Mouse (Mus musculus) intestine, postnatal 0 days (tissue): ENCODE measurements around the gene 2410002F23Rik. TPM values are rescaled to one million over a fixed set of nuclear protein-coding genes. Genes with fewer than 3 reads are reported as not detected.
"Not testable (repeated sequence)": the region's sequence is repeated elsewhere in the genome, so short reads cannot be mapped to it uniquely, and the experiment has no call there.

ENCODE experiments used
- ATAC-seq: fragments of 200-750 bp; cut with Nextera tagmentation; 2 replicates; pipeline ENCODE4 v1.8.0; 2017; ENCODE audit warnings: mild to moderate bottlenecking, moderate TSS enrichment, moderate library complexity
- H3K27ac ChIP-seq: fragments of 300-500 bp; sonication (generic); 2 replicates; pipeline ENCODE4 v1.5.1; 2014; ENCODE audit warnings: mild to moderate bottlenecking, low read depth, low read length, moderate library complexity
- H3K27me3 ChIP-seq: fragments of 300-500 bp; sonication (generic); replicated peaks from 2 replicates; pipeline ENCODE4 v1.6.1; 2014; ENCODE audit warnings: low read length, mixed read lengths; ENCODE audit not compliant: control insufficient read depth, insufficient read depth
- H3K36me3 ChIP-seq: fragments of 300-500 bp; sonication (generic); 2 replicates; pipeline ENCODE4 v1.6.1; 2014; ENCODE audit warnings: mild to moderate bottlenecking, moderate library complexity; ENCODE audit not compliant: control insufficient read depth, insufficient read depth
- H3K4me1 ChIP-seq: fragments of 300-500 bp; sonication (generic); replicated peaks from 2 replicates; pipeline ENCODE4 v1.6.1; 2014; ENCODE audit warnings: antibody characterized with exemption, low read length, mixed read lengths; ENCODE audit not compliant: control insufficient read depth, insufficient read depth
- H3K4me2 ChIP-seq: fragments of 300-500 bp; sonication (generic); replicated peaks from 2 replicates; pipeline ENCODE4 v1.6.1; 2014; ENCODE audit warnings: low read depth, mild to moderate bottlenecking, moderate library complexity
- H3K4me3 ChIP-seq: fragments of 300-500 bp; sonication (generic); 2 replicates; pipeline ENCODE4 v1.5.1; 2014; ENCODE audit warnings: low read depth, low read length
- H3K9ac ChIP-seq: fragments of 300-500 bp; sonication (generic); 2 replicates; pipeline ENCODE4 v1.6.1; 2014; ENCODE audit warnings: mild to moderate bottlenecking, low read depth, low read length
- H3K9me3 ChIP-seq: fragments of 300-500 bp; sonication (generic); 2 replicates; pipeline ENCODE4 v1.6.1; 2016; ENCODE audit warnings: mixed run types; ENCODE audit not compliant: control insufficient read depth
- CTCF ChIP-seq: sonication (generic); IDR thresholded peaks from 2 replicates; pipeline ENCODE4 v1.5.1; 2016; ENCODE audit warnings: low read depth, mild to moderate bottlenecking, control low read depth, antibody characterized with exemption, moderate library complexity
- WGBS: fragments of 180-500 bp; shearing (Covaris S2); extraction: QIAGEN DNeasy Blood & Tissue Kit; methylation state at CpG from one replicate; pipeline ENCODE4 v1.1.7; 2014; 5-methylcytosine and 5-hydroxymethylcytosine counted together
- polyA plus RNA-seq: library from polyadenylated mRNA; unstranded; fragments of >200 nt; fragmentation: Nextera tagmentation; extraction: Ambion mirVana; gene quantifications from 2 replicates; pipeline ENCODE4 v1.2.1, GENCODE M21; 2015

Gene 2410002F23Rik
- polyA plus RNA-seq, 1 experiment from 2014 or later = 40.3 TPM

- H3K9ac ChIP-seq = no peak overlapping the region
- no peak overlapping the region for H3K27ac ChIP-seq
- H3K4me3 ChIP-seq = no peak overlapping the region
- no peaks in the 10 kb centered on the region for H3K9me3 ChIP-seq
- TF ChIP-seq CTCF = peak; percentile 59
- no peaks in the 10 kb centered on the region for H3K4me1 ChIP-seq
- no peaks in the 10 kb centered on the region for H3K36me3 ChIP-seq
- ATAC-seq = no peak
- 0 out of 2 replicates have a peak, but pooled peaks cover 3% of the 10 kb centered on the region for H3K27me3 ChIP-seq
- no peak overlapping the region for H3K4me2 ChIP-seq
- WGBS = 50% methylated on average over 2 of the region's 2 CpGs
These were observed 30.7 kb downstream of the 2410002F23Rik start for GRCm38 (mm10) chr7:44277250-44277622.

- no peak for ATAC-seq
These were observed 34.4 kb downstream of the 2410002F23Rik start for GRCm38 (mm10) chr7:44280959-44281358.

GRCm38 (mm10) chr7:44281586-44281985, 35.1 kb downstream of the 2410002F23Rik start:
- Histone ChIP-seq H3K27me3 (no peaks in the 10 kb centered on the region), H3K4me1 (no peaks in the 10 kb centered on the region), H3K9ac (no peak overlapping the region), H3K9me3 (no peaks in the 10 kb centered on the region), H3K4me3 (no peak overlapping the region), H3K27ac (no peak overlapping the region), H3K4me2 (no peak overlapping the region), H3K36me3 (no peaks in the 10 kb centered on the region)
- no peak for TF ChIP-seq CTCF
- 74% methylated on average over 7 of the region's 7 CpGs for WGBS
- ATAC-seq = no peak

More at GRCm38 (mm10) chr7:44280959-44281358, 34.4 kb downstream of the 2410002F23Rik start:
- Histone ChIP-seq H3K27ac (no peak overlapping the region), H3K4me2 (no peak overlapping the region), H3K36me3 (no peaks in the 10 kb centered on the region), H3K27me3 (no peaks in the 10 kb centered on the region), H3K9ac (no peak overlapping the region), H3K4me3 (no peak overlapping the region), H3K4me1 (no peaks in the 10 kb centered on the region), H3K9me3 (no peaks in the 10 kb centered on the region)
- TF ChIP-seq CTCF = no peak
- WGBS = 54% methylated on average over 1 of the region's 1 CpGs

- no peak overlapping the region for H3K4me2 ChIP-seq
- H3K4me3 ChIP-seq = no peak overlapping the region
- no peak for ATAC-seq
- no peak overlapping the region for H3K9ac ChIP-seq
- no peak overlapping the region for H3K27ac ChIP-seq
- H3K9me3 ChIP-seq = no peaks in the 10 kb centered on the region
- no peak for TF ChIP-seq CTCF
- no peaks in the 10 kb centered on the region for H3K27me3 ChIP-seq
- H3K4me1 ChIP-seq = no peaks in the 10 kb centered on the region
- H3K36me3 ChIP-seq = no peaks in the 10 kb centered on the region
- WGBS = 43% methylated on average over 7 of the region's 7 CpGs
These were observed 41.2 kb downstream of the 2410002F23Rik start for GRCm38 (mm10) chr7:44287760-44288159.

- no peak overlapping the region for H3K9ac ChIP-seq
- no peak overlapping the region for H3K4me3 ChIP-seq
- ATAC-seq = no peak
- 85% methylated on average over 4 of the region's 4 CpGs for WGBS
- no peaks in the 10 kb centered on the region for H3K27me3 ChIP-seq
- H3K36me3 ChIP-seq = no peaks in the 10 kb centered on the region
- no peaks in the 10 kb centered on the region for H3K9me3 ChIP-seq
- H3K4me1 ChIP-seq = no peaks in the 10 kb centered on the region
- no peak for TF ChIP-seq CTCF
- H3K4me2 ChIP-seq = no peak overlapping the region
- no peak overlapping the region for H3K27ac ChIP-seq
These were observed 44.5 kb downstream of the 2410002F23Rik start for GRCm38 (mm10) chr7:44290986-44291385.

- Histone ChIP-seq H3K9me3 (no peaks in the 10 kb centered on the region), H3K27me3 (no peaks in the 10 kb centered on the region), H3K4me2 (no peak overlapping the region), H3K4me3 (no peak overlapping the region), H3K27ac (no peak overlapping the region), H3K36me3 (no peaks in the 10 kb centered on the region), H3K9ac (no peak overlapping the region), H3K4me1 (no peaks in the 10 kb centered on the region)
- no peak for ATAC-seq
- TF ChIP-seq CTCF = no peak
- 54% methylated on average over 4 of the region's 4 CpGs for WGBS
These were observed 44.9 kb downstream of the 2410002F23Rik start for GRCm38 (mm10) chr7:44291418-44291817.

GRCm38 (mm10) chr7:44297501-44297900, 51.0 kb downstream of the 2410002F23Rik start:
- H3K27me3 ChIP-seq, ATAC-seq, H3K36me3 ChIP-seq, H3K9ac ChIP-seq, H3K27ac ChIP-seq, H3K4me2 ChIP-seq, H3K4me3 ChIP-seq, H3K4me1 ChIP-seq, H3K9me3 ChIP-seq: not testable (repeated sequence)
- 84% methylated on average over 2 of the region's 2 CpGs for WGBS

Other genes starting within 250 kb of the 2410002F23Rik start
- not detected in 2 replicates for gene Klk1b26, start 234.6 kb upstream of the 2410002F23Rik start, polyA plus RNA-seq
- gene Klk1b27, start 194.4 kb upstream of the 2410002F23Rik start, polyA plus RNA-seq = not detected in 2 replicates
- not detected in 2 replicates for gene Klk1b21, start 144.4 kb upstream of the 2410002F23Rik start, polyA plus RNA-seq
- not detected in 2 replicates for gene Klk1b22, start 134.0 kb upstream of the 2410002F23Rik start, polyA plus RNA-seq
- not detected in 2 replicates for gene Klk1b16, start 110.0 kb upstream of the 2410002F23Rik start, polyA plus RNA-seq
- not detected in 2 replicates for gene Klk1b24, start 58.5 kb upstream of the 2410002F23Rik start, polyA plus RNA-seq
- not detected in 2 replicates for gene Klk1b3, start 48.5 kb upstream of the 2410002F23Rik start, polyA plus RNA-seq
- gene Klk1b4, start 39.3 kb upstream of the 2410002F23Rik start, polyA plus RNA-seq = not detected in 2 replicates
- gene Klk1b5, start 30.8 kb upstream of the 2410002F23Rik start, polyA plus RNA-seq = not detected in 2 replicates
- 23.0 and 35.6 TPM in 2 replicates for gene Klk1, start 21.4 kb upstream of the 2410002F23Rik start, polyA plus RNA-seq
- gene Gm36864, start 10.5 kb upstream of the 2410002F23Rik start, polyA plus RNA-seq = not detected in 2 replicates
- 0.65 and 1.1 TPM in 2 replicates for gene 1700028J19Rik, start within 50 bp of the 2410002F23Rik start, polyA plus RNA-seq
- not detected in 2 replicates for gene Acp4, start 10.7 kb downstream of the 2410002F23Rik start, polyA plus RNA-seq
- gene Gm15517, start 14.7 kb downstream of the 2410002F23Rik start, polyA plus RNA-seq = not detected in 2 replicates
- gene Clec11a, start 60.2 kb downstream of the 2410002F23Rik start, polyA plus RNA-seq = 3.5 and 3.8 TPM in 2 replicates
- 0.39 and 0.44 TPM in 2 replicates for gene Shank1, start 63.5 kb downstream of the 2410002F23Rik start, polyA plus RNA-seq
- gene Syt3, start 137.4 kb downstream of the 2410002F23Rik start, polyA plus RNA-seq = 0.55 and 0.58 TPM in 2 replicates
- 0.51 and 0.60 TPM in 2 replicates for gene 1700008O03Rik, start 139.1 kb downstream of the 2410002F23Rik start, polyA plus RNA-seq
- gene Lrrc4b, start 182.3 kb downstream of the 2410002F23Rik start, polyA plus RNA-seq = 0.35 and 0.54 TPM in 2 replicates
- 1.5 and 1.7 TPM in 2 replicates for gene Aspdh, start 218.7 kb downstream of the 2410002F23Rik start, polyA plus RNA-seq
- gene Josd2, start 221.3 kb downstream of the 2410002F23Rik start, polyA plus RNA-seq = 28.6 and 30.3 TPM in 2 replicates
- gene Emc10, start 249.8 kb downstream of the 2410002F23Rik start, polyA plus RNA-seq = 68.6 and 74.8 TPM in 2 replicates
- 4.4 and 5.2 TPM in 2 replicates for gene Fam71e1, start 249.9 kb downstream of the 2410002F23Rik start, polyA plus RNA-seq